Mouse (Mus musculus): ENCODE data around the gene BC107364.
"Not testable (repeated sequence)": the region's sequence is repeated elsewhere in the genome, so short reads cannot be mapped to it uniquely, and the experiment has no call there.

The BC107364 gene

DNA sequence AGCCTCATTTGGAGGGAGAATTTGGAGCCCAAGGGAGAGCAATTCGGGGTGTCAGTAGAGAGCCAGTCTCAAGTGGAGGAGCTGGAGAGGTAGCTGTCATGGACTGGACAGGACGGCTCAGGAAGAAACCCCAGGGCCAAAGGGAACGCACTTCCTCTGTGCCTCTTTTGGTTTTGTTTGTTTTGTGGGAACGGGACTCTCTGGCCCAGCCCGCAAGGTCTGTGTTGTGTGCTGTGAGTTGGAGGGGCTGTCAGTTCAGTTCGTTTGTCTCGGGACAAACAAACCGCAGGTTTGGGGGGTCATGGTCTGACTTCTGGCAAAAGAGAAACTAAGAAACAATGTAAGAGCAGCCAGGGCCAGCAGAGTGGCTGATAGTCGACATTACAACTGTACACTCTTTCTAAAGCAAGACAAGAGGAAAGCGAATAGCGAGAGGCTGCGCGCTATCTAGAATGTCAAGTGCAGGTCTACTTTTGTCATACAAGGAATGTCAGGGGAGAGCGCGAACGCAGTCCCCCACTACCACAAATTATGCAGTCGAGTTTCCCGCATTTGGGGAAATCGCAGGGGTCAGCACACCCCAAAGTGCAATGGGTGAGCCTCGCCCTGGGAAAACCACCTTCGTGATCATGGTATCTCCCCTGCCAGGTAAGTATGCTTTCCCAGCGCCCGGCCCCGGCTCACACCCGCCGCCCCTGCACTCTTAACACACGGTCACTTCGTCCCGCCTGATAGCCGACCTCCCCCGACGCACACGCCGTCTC lies 34.1 kb upstream of the BC107364 start:
- not testable (repeated sequence) for DNase-seq (ENCODE audit: extremely low read depth, insufficient read length, low spot score)

DNA sequence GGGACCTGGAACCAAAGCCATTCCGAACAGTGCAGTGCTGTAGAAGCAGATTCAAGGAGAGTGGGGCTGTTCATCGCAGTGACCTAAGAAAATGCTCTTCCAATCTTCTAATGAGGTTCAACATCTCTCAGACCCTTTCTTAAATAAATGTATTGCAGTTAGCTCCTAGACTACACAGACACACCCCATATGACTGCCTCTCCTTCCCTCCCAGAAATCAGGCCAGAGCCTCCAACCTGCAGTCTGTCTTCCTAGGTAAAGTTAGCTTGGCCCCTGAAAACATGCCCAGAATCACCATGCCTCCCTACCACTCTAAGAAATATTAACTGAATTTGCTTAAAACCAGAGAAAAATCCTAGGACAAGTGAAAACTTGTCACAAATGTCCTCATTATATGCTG lies 33.3 kb upstream of the BC107364 start:
- DNase-seq (ENCODE audit: extremely low read depth, insufficient read length, low spot score) = no peak

DNA sequence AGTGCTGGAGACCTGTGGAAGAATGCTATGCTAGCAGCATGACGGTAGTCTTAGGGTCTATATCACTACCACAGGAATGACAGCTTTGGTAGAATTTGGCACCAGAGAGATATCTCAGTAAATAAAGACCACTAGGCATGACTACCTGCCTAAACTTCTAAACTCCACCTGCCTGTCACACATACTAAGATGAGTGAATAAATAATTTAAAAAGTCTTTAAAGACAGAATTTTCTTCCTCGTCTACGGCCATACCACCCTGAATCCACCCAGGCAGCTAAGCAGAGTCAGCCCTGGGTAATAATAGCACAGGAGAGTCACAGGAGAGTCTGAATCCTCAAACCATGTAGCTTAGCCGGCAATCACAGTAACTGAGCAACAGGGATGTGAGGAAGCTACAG lies 32.8 kb upstream of the BC107364 start:
- DNase-seq (ENCODE audit: extremely low read depth, insufficient read length, low spot score) = no peak

DNA sequence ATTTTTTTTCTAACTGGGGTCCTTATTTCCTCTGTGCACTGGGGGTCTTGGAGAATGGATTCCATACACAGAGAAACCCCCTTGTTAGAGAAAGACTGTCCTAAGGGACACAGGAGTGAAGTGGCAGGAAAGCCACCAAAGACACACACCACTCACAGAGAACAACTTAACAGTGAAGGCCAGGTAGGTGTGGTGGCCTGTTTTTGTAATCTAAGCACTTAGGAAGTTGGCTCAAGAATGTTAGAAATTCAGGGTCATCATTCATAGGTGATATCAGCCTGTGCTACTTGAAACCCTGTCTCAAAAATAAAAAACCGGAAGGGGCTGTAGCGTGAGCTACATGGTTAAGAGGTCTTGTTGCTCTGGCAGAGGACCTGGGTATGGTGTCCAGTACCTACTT lies 31.8 kb upstream of the BC107364 start:
- no peak for DNase-seq (ENCODE audit: extremely low read depth, insufficient read length, low spot score)

DNA sequence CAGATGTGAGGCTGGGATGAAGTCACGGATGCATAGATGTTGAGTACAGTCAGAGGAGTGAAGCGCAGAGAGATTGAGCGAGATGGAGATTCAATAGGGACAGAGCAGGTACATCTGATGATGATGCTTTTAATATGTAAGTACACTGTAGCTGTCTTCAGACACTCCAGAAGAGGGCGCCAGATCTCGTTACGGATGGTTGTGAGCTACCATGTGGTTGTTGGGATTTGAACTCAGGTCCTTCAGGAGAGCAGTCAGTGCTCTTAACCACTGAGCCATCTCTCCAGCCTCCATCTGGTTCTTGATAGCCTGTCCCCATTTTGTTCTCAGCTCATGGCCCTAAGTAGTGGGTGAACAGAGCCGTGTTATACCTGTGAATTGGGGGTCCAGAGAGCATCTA lies 30.9 kb upstream of the BC107364 start:
- peak; percentile 31 for DNase-seq (ENCODE audit: extremely low read depth, insufficient read length, low spot score)

DNA sequence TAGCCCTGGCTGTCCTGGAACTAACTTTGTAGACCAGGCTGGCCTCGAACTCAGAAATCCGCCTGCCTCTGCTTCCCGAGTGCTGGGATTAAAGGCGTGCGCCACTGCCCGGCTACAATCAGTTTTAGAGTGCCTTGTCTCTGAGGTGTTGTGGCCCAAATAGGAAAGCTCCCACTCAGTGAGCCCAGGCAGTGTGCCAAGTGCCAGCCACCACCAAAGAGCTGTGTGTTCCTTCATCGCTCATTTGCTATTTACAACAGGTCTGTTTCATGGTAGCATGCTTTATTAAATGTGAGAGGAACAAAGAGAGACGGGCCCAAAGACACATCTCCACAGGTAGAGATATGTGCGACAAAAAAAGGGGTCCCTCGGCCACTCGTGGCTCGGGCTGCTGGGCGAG lies 30.3 kb upstream of the BC107364 start:
- DNase-seq (ENCODE audit: extremely low read depth, insufficient read length, low spot score) = no peak

DNA sequence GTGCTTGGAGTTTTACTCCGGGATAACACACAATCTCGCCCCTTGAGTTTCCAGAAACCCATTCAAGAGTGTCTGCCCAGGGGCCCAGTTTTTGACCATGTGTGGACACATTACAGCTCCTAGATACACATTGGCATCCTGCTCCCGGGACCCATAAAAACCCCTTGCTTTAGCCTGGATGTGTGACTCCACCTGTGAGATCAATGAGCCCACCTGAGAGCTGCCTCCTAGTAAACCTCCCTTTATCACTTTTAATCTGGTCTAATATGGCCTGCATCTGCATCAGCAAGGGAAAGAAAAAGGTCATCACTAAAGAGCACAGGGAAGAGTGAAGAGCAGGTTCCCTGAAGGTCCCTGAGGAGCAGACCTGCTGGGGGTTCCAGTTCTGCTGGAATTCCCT lies 29.8 kb upstream of the BC107364 start:
- no peak for DNase-seq (ENCODE audit: extremely low read depth, insufficient read length, low spot score)

DNA sequence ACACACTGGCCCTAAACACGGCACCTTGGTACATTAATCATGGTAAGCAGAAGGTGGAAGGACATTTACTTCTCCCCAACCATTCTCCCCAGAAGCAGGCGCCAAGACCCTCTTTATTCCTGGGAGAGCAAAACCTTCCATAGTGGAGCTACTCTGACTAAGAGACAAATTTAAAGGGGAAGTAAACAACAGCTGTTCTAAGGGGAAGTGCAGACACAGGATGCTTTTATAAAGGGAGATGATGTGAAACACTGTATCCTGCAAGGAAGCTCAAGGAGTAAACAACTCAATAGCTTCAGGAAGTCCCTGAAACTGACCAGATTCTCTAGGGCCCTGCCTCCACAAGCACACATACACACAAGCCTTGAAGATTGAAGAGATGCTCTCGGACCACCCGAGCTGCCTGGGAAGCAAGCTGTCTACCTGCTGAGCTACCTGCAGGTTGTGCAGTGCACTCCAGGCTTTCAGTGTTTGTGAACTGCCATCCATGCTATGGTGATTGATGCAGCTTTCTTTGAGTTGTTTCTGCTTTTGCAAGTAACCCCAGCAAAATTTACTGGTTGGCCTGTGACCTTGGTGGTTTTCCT lies 28.7 kb upstream of the BC107364 start:
- no peak for DNase-seq (ENCODE audit: extremely low read depth, insufficient read length, low spot score)

DNA sequence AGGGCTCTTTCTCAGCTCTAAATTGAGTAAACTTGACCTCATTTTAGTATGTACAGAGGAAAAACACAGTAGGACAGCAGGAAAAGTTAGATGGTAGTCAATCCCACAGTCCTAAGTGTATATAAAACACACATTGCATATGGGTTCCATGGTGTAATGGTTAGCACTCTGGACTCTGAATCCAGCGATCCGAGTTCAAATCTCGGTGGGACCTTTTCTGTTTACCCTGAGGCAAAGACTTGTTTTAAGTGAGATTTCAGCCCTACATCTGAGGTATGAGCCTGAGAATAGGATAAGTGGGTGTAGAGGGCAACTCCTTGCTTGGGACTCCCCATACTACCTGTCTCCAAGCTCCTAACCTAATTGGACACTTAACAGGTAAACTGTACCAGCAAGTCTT lies 27.1 kb upstream of the BC107364 start:
- DNase-seq (ENCODE audit: extremely low read depth, insufficient read length, low spot score) = no peak

DNA sequence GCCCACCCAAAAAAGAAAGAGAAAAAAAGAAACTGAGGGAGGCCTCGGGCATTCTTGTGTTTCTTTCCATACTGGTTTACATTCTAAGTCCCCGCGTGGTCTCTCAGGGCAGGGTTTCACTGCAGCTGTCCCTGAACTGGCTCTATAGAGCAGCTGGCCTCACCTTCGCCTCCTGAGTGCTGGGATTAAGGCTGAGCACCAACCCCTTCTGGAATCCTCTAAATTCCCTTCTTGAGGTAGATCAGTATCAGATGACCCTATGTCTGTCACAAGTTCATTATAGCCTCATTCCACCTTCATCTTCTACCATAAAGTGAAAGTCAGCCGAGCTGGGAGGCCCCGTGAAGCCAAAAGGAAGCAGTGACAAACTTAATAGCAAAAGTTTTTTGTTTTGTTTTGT lies 25.5 kb upstream of the BC107364 start:
- no peak for DNase-seq (ENCODE audit: extremely low read depth, insufficient read length, low spot score)

DNA sequence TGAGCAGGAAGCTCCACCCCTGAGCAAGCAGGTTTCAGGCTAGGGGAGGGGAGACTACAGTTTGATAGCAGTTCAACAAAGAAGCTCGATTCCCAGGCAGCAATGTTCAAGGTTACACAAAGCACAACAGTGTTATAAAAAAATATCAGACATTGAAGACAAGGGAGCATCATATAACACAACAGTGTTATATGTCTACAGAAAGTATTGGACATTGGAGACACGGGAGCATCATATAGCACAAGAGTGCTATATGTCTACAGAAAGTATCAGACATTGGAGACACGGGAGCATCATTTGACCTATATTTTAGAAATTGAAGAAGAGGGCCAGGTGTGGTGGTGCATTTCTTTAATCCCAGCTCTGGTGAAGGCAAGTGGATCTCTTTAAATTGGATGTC lies 25.0 kb upstream of the BC107364 start:
- DNase-seq (ENCODE audit: extremely low read depth, insufficient read length, low spot score) = no peak

DNA sequence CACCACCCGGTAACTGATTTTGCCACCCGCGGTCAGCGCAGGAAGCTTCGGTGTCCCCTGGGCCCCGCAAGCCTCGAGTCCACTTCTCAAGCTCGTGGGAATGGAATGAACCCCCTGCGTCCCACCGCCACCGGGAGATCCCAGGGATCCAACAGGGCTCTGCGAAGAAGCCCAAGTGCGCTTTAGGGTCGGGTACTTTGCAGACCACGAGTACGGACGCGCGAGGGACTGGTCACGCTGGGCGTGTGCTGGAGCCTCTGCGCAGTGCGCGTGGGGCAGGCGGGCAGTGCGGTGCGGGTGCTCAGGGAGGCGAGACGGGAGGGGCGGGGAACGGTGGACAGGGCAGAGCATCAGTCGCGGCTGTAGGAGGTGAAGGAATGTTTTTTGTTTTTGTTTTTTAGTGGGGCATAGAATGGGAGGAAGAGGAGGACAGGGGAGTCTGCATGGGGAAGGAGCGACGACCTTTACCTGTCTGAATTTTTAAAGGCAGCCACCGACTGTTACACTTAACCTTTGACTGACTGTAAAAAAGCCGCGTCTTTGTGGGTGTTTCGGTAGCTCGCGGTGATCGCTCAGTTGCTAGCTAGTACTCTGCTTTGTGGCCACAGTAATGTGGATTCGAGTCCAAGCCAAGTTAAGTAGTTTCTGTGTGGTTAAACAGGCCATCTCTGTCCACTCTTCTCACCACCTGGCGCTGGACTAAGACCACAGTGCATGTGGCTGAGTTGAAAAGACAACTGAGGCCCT lies 23.0 kb upstream of the BC107364 start:
- no peak for DNase-seq (ENCODE audit: extremely low read depth, insufficient read length, low spot score)

DNA sequence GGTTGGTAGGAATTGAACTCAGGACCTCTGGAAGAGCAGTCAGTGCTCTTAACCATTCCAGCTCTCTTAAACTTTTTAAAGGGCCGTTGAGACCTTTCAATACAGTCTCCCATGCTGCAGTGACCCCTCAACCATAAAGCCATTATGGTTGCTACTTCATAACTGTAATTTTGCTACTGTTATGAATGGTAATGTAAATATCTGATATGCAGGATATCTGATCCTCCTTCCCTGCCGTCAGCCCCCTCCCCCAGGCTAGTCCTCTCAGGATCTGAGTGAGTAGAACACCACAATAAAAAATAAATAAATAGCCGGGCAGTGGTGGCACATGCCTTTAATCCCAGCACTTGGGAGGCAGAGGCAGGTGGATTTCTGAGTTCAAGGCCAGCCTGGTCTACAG lies 21.4 kb upstream of the BC107364 start:
- not testable (repeated sequence) for DNase-seq (ENCODE audit: extremely low read depth, insufficient read length, low spot score)

DNA sequence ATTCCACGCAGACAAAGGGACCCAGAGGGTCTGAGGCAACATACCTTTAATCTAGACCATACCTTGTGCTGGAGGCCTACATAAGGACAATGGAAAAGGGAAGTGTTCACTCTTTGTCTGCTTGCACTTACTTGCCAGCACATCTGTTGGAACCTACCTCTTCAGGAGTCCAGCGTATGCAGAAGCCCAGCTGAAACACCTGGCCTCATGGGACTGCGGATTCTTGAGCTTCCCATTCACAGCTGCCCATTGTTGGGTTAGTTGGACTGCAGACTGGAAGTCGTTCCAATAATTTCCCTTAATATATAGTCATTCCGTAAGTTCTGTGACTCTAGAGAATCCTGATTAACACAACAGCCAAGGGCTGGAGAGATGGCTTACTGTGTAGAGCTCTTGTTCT lies 20.0 kb upstream of the BC107364 start:
- DNase-seq (ENCODE audit: extremely low read depth, insufficient read length, low spot score) = no peak

DNA sequence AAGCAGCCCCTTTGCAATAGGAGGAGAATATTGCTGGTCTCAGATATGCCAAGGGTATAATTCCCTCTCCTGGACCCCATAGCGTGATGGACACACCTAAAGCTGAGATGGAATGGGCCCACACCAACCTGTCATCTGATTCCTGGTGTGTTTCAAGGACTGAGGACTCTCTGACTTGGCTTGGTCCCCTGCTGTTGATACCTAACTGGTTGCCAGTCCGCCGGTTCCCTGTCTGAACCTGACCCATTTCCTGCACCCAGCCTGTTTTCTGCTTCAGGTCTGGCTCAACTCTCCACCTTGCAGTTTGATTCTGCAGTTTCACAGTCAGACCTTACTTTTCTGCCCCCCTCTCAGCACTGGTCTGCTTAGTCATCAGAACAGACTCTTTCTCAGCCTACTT lies 17.5 kb upstream of the BC107364 start:
- no peak for DNase-seq (ENCODE audit: extremely low read depth, insufficient read length, low spot score)

DNA sequence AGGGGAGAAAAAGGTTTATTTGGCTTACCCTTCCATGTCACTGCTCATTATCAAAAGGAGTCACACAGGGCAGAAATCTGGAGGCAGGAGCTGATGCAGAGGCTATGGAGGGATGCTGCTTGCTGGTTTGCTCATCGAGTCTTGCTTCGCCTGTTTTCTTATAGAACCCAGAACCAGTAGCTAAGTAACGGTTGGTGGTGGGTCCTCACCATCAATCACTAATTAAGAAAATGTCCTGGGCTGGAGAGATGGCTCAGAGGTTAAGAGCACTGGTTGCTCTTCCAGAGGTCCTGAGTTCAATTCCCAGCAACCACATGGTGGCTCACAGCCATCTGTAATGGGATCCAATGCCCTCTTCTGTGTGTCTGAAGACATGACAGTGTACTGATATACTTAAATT lies 16.2 kb upstream of the BC107364 start:
- DNase-seq (ENCODE audit: extremely low read depth, insufficient read length, low spot score) = not testable (repeated sequence)

DNA sequence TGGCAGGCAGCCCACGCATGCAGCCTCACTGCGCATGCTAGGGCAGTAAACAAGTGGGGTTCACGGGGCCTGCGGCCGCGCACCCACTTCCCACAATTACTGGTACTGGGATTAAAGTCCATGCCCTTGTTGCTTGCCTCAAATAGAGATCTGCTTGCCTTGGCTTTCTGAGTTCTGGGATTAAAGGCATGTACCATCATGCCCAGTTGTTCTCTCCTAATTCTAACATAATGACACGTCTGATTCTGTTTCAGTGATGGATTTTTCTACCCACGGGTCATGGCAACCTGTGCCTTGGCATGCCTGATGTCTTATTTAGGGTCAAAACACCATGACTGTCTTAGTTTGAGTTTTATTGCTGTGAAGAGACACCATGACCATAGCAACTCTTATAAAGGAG lies 15.5 kb upstream of the BC107364 start:
- no peak for DNase-seq (ENCODE audit: extremely low read depth, insufficient read length, low spot score)

DNA sequence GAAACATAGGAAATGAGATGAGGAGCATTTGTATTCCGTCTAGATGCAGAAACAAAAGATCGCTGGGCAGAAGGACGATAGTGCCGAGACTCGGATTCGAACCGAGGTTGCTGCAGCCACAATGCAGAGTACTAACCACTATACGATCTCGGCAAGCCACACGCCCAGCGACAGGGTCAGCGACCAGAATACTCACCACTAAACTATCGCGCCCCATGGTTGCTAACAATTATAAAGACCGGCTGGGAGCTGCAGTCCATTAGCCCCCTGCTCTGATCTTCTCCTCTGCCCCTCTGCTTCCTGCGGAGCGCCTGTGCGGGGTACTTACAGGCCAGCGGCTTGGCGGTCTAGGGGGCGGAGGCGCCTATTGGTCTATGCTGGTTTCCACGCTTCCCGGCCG lies 11.8 kb upstream of the BC107364 start:
- no peak for DNase-seq (ENCODE audit: extremely low read depth, insufficient read length, low spot score)

DNA sequence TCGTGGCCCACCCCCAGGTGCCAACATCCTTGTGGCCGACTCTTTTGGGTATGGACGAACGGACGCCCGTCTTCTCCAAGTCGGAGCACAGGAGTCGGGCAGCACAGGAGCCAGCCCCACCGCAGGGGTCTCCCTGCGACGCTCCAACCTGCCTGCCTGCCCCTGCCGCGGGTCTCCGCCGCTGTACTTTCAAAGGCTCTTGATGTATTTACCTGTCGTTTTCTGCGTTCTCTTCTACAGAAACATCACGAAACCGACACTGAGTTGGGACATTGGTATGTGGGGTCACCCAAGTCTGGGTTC lies 8.4 kb upstream of the BC107364 start:
- DNase-seq (ENCODE audit: extremely low read depth, insufficient read length, low spot score) = not testable (repeated sequence)

DNA sequence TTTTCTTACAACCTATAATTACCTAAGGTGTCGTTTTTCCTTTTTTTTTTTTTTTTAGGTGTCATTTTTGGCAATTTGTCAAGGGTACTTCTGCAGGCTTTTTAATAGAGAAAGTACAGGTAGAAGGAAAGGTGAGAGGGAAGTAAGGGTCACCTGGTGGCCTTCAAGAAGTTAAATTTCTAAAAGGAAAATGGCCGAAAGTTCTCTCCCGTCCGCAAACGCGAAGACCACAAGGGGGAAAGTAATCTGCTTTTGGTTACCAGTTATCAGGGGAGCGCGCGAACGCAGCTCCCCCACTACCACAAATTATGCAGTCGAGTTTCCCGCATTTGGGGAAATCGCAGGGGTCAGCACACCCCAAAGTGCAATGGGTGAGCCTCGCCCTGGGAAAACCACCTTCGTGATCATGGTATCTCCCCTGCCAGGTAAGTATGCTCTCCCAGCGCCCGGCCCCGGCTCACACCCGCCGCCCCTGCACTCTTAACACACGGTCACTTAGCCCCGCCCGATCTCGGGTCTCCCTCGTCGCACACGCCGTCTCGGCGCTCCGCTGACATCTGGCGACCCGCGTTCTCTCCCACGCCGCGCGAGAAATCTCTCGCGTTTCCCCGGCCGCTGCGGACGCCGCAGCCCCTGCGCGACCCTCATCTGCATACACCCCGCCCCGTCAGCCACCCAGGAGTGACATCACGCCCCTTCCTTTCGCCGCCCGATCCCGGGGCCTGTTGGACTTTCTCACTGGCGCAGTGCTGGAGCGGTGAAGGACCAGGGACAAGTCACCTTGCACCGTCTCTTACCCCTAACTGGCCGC lies 7.9 kb upstream of the BC107364 start:
- DNase-seq (ENCODE audit: extremely low read depth, insufficient read length, low spot score) = not testable (repeated sequence)

DNA sequence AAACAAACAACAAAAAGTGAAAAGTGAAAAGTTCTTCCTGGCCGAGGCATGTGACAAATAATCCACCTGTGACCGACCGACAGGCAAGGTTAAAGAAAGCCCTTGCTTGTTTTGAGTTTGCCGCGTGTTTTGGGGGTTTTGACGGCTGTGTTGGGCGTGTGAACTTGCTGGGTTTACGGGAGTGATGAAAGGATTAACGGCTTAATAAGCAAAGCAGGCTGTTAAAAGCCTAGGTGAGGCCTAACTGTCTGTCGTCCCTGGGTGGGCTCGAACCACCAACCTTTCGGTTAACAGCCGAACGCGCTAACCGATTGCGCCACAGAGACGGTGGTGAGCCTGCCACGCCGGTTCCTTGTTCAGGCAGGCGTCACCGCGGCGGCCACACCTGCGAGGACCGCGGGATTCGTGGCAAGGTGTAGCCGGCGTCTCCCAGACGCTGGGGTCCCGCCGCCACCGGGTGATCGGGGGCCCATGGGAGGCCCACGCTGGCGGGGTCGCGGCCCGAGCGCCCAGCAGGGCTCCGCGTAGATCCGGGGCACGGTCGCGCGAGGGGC lies 6.9 kb upstream of the BC107364 start:
- DNase-seq (ENCODE audit: extremely low read depth, insufficient read length, low spot score) = not testable (repeated sequence)

Data from 3134 (cell line).